Mouse (Mus musculus) olfactory bulb, adult 2 months (tissue): Measurements from ENCODE around the gene Lims1.

Experiments
- CTCF ChIP-seq: fragments of 200-500 bp; IDR thresholded peaks from 2 replicates; pipeline ENCODE4 v1.5.1; 2012; ENCODE audit warnings: low read depth, mild to moderate bottlenecking, low read length, moderate library complexity; ENCODE audit not compliant: insufficient read depth
- POLR2A ChIP-seq: fragments of 200-500 bp; IDR thresholded peaks from 2 replicates; pipeline ENCODE4 v1.6.1; 2012; ENCODE audit warnings: mild to moderate bottlenecking, low read depth, low read length, moderate library complexity; ENCODE audit not compliant: insufficient read depth

- TF ChIP-seq POLR2A, result no peak
- no peak for TF ChIP-seq CTCF
Observed at GRCm38 (mm10) chr10:58333414-58333813, 10.1 kb downstream of the Lims1 start.
